Mouse (Mus musculus) heart, embryonic 13.5 days (tissue): ENCODE measurements around the gene Iqgap2. TPM values are rescaled to one million over a fixed set of nuclear protein-coding genes. Genes with fewer than 3 reads are reported as not detected.
A peak's percentile ranks its signal among the peaks of the same experiment; 100 is the strongest.

Experiments used
- ATAC-seq: fragments of 200-750 bp; cut with Nextera tagmentation; 2 replicates; pipeline ENCODE4 v1.8.0; 2017; ENCODE audit warnings: moderate TSS enrichment; ENCODE audit not compliant: insufficient number of reproducible peaks, low FRiP score, low TSS enrichment; ENCODE audit errors: extremely low read depth
- H3K27ac ChIP-seq: fragments of 300-500 bp; sonication (generic); replicated peaks from 2 replicates; pipeline ENCODE4 v1.5.1; 2015; ENCODE audit warnings: moderate library complexity, mild to moderate bottlenecking, inconsistent platforms
- H3K27me3 ChIP-seq: fragments of 300-500 bp; sonication (generic); replicated peaks from 2 replicates; pipeline ENCODE4 v1.6.1; 2015; ENCODE audit warnings: mild to moderate bottlenecking, inconsistent platforms
- H3K36me3 ChIP-seq: fragments of 300-500 bp; sonication (generic); 2 replicates; pipeline ENCODE4 v1.6.1; 2015; ENCODE audit warnings: mild to moderate bottlenecking, inconsistent platforms
- H3K4me1 ChIP-seq: fragments of 300-500 bp; sonication (generic); 2 replicates; pipeline ENCODE4 v1.6.1; 2015; ENCODE audit warnings: inconsistent platforms
- H3K4me2 ChIP-seq: fragments of 300-500 bp; sonication (generic); 2 replicates; pipeline ENCODE4 v1.6.1; 2015; ENCODE audit warnings: inconsistent platforms, mild to moderate bottlenecking, moderate library complexity
- H3K4me3 ChIP-seq: fragments of 300-500 bp; sonication (generic); 2 replicates; pipeline ENCODE4 v1.5.1; 2015; ENCODE audit warnings: moderate library complexity, mild to moderate bottlenecking, inconsistent platforms
- H3K9ac ChIP-seq: fragments of 300-500 bp; sonication (generic); 2 replicates; pipeline ENCODE4 v1.6.1; 2015; ENCODE audit warnings: inconsistent platforms, mild to moderate bottlenecking, moderate library complexity
- H3K9me3 ChIP-seq: fragments of 300-500 bp; sonication (generic); 2 replicates; pipeline ENCODE4 v1.6.1; 2016; ENCODE audit warnings: inconsistent platforms
- WGBS: fragments of 180-500 bp; shearing (Covaris S2); methylation state at CpG from one replicate; pipeline ENCODE4 v1.1.7; 2015; ENCODE audit warnings: mixed read lengths; 5-methylcytosine and 5-hydroxymethylcytosine counted together
- polyA plus RNA-seq: library from polyadenylated mRNA; unstranded; fragments of >200 nt; fragmentation: Nextera tagmentation; extraction: Ambion mirVana; gene quantifications from 2 replicates; pipeline ENCODE4 v1.2.1, GENCODE M21; 2015

Iqgap2 gene
- polyA plus RNA-seq, 1 experiment from 2014 or later = 3.6 TPM

DNA sequence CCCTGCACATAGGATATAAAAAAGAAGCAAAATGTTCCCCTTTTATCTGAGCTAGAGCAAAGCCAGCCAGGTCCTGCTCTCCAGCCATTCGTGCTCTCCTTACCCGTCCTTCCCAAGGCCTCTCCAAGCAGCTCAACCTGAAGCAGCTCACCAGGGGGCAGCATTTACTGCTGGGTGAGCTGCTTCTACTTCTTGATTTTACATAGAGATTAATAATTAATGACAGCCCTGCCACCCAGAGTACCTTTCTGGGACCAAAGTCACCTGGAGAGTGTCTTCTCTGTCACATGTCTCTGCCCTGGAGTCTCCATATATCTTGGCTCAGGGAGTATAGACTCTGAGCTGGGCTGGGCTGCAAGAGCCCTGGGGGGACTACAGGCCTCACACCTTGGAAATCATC is 114.5 kb downstream of the Iqgap2 start:
- Histone ChIP-seq H3K4me2 (no peak overlapping the region), H3K4me3 (no peak overlapping the region), H3K4me1 (peaks cover 24% of the 10 kb centered on the region), H3K9me3 (no peaks in the 10 kb centered on the region), H3K9ac (no peak overlapping the region), H3K27ac (no peak overlapping the region), H3K27me3 (peaks cover 5% of the 10 kb centered on the region; the same call in 1 of the 2 replicates), H3K36me3 (no peaks in the 10 kb centered on the region)
- WGBS = 9% methylated on average over 2 of the region's 2 CpGs
- no peak for ATAC-seq

DNA sequence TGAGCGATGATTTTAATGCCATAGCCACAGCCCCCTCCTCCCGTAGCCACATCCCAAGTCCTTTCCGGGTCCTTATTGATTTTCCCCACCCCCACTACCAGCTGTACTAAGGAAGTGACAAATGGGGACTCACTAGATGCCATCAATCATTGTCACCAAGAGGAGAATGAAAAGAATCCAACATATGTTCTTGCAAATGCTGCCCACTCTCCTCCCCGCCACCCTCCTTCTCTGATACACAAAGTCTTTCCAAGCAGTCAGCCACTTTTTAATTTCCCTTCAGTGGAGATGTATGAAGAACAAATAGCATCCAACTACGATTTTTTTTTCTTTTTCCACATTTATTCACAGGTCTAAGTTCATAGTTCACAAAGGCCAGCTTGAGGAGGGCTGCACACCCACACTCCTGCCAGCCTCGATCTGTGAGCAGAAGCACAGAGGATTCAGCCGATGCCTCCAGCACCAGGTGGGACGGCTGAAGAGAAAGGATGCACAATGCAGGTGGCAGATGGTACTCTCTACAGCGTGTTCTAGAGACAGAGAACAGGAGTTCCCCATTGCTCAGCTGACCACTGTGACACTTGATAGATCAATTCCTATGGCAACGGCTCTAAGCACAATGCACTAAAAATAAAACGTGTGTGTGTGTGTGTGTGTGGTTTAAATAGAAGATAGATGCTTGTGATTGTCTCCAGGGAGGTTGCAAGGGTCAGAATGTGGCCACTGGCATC is 116.6 kb downstream of the Iqgap2 start:
- Histone ChIP-seq H3K4me2 (no peak overlapping the region), H3K9me3 (no peaks in the 10 kb centered on the region), H3K4me1 (peaks cover 21% of the 10 kb centered on the region), H3K36me3 (no peaks in the 10 kb centered on the region), H3K9ac (no peak overlapping the region), H3K4me3 (no peak overlapping the region), H3K27me3 (0 out of 2 replicates have a peak, but pooled peaks cover 5% of the 10 kb centered on the region), H3K27ac (no peak overlapping the region)
- ATAC-seq = no peak
- 47% methylated on average over 11 of the region's 11 CpGs for WGBS

DNA sequence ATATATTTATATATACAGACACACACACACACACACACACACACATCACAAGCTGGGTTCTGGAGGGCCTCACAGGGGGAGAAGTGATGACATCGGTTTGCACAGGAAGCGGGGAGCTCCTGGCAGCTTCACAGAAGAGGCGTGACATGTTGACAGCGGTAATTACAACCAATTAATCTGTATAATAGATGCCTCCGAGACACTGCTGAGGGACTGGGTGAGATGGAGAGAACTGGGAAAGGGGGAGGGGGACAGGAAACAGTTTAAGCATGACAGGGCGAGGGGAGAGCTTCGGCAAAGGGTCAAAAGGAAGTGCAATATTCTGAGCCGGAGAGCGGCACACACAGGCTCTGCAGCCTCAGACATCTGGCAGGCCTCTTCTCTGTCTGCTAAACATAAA is 126.7 kb downstream of the Iqgap2 start:
- Histone ChIP-seq H3K36me3 (no peaks in the 10 kb centered on the region), H3K27ac (peak overlapping the region; percentile 79), H3K9ac (peak overlapping the region; percentile 41; the same call in 1 of the 2 replicates), H3K4me2 (peak overlapping the region; percentile 50), H3K4me1 (peaks cover 47% of the 10 kb centered on the region), H3K27me3 (no peaks in the 10 kb centered on the region), H3K9me3 (no peaks in the 10 kb centered on the region), H3K4me3 (peak overlapping the region; percentile 6; the same call in 1 of the 2 replicates)
- WGBS = 13% methylated on average over 9 of the region's 9 CpGs
- peak; percentile 59; the same call in 1 of the 2 replicates for ATAC-seq

DNA sequence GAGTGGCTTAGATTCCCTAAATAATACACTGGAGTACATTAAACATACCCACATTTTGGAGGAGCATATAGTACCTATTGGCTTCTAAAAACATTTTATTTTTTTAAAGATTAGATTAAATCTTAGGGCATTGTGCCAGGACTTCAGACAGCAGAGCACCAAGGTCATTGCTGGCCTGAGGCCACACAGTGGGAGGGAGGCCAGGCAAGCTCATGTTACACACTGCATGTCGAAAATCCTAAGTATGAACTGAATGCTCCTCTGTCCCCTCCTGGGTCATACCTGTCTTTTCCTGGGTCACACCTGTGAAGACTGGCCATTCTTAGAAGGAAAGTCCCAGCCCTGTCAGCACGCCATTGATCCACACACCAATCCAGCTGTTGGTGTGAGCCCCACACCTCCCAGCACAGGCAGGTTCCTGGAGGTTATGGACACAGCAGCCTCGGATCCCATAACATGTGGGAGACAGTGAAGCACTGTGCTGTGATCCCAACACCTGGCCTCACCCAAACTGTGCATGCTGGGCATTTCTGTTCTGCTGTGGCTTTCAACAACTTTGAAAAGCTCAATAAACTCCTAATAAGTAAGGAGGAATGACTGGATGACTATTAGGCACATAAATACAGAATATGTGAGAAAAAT is 127.7 kb downstream of the Iqgap2 start:
- H3K4me1 ChIP-seq = peaks cover 47% of the 10 kb centered on the region
- H3K27me3 ChIP-seq = no peaks in the 10 kb centered on the region
- no peak overlapping the region for H3K4me3 ChIP-seq
- H3K9ac ChIP-seq = no peak overlapping the region
- ATAC-seq = no peak
- no peaks in the 10 kb centered on the region for H3K9me3 ChIP-seq
- no peak overlapping the region for H3K4me2 ChIP-seq
- H3K36me3 ChIP-seq = no peaks in the 10 kb centered on the region
- peak overlapping the region; percentile 24 for H3K27ac ChIP-seq
- 49% methylated on average over 3 of the region's 3 CpGs for WGBS

DNA sequence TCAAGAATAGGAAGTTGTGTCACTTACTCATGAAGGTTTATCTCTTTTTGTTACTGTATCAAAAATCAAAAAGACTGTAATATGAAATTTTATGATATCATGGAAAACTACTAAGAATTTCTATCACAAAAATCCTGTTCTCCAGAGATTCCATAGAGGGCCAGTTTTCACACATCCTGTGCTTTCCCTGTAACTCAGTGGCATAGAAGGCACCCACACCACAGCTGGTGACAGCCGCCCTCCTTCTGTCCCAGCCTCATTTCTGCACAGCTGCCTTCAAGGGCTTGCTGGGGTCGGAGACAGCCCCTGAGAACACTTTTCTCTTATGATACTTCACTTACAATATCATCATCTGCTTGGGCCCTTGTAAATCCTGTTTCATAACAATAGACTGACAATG is 131.9 kb downstream of the Iqgap2 start:
- no peak for ATAC-seq
- Histone ChIP-seq H3K27me3 (no peaks in the 10 kb centered on the region), H3K36me3 (no peaks in the 10 kb centered on the region), H3K4me2 (no peak overlapping the region), H3K4me1 (peaks cover 24% of the 10 kb centered on the region), H3K9me3 (no peaks in the 10 kb centered on the region; the same call in 1 of the 2 replicates), H3K27ac (no peak overlapping the region), H3K9ac (no peak overlapping the region), H3K4me3 (no peak overlapping the region)
- 80% methylated on average over 2 of the region's 2 CpGs for WGBS

DNA sequence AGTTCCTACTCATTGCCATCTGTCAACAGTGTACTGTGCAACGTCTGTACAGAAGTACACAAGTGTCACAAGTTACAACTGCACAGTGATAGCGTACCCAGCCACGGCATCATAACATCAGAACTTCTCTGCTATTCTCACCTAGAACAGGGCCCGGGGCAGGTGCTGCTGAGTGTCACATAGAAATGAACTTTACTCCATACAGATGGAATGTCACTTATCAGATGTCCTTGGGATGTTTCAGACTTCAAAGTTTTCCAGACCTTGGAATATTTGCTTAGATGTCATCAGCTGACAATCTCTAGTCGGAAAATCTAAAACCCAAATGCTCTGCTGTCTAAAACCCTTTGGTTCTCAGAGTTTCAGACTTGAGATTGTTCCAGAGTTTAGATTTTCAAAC is 137.4 kb downstream of the Iqgap2 start:
- 58% methylated on average over 5 of the region's 5 CpGs for WGBS
- Histone ChIP-seq H3K4me2 (no peak overlapping the region), H3K9me3 (no peaks in the 10 kb centered on the region; the same call in 1 of the 2 replicates), H3K4me3 (no peak overlapping the region), H3K4me1 (peaks cover 14% of the 10 kb centered on the region), H3K36me3 (no peaks in the 10 kb centered on the region; the same call in 1 of the 2 replicates), H3K27ac (no peak overlapping the region), H3K9ac (no peak overlapping the region), H3K27me3 (no peaks in the 10 kb centered on the region)
- ATAC-seq = no peak

DNA sequence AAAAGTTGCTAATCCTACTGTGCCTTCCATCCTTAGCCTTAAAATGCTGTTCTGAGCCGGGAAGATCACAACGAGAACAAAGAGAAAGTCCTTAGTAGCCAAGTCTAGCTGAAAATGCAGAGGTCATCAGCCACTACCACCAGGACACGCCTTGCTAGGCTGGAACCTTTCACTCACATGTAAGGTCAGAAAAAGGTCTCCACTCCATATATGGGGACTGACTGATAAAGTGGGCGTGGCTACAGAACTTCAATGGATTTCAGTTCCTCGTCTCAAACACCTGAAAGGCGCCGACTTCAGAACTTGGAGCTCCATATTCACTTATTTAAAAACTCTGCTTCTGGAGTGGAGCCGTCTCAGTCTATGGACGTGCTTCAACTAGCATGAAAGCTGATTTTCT is 139.3 kb downstream of the Iqgap2 start:
- Histone ChIP-seq H3K9me3 (no peaks in the 10 kb centered on the region; the same call in 1 of the 2 replicates), H3K27ac (no peak overlapping the region), H3K27me3 (no peaks in the 10 kb centered on the region), H3K4me1 (peaks cover 20% of the 10 kb centered on the region), H3K36me3 (no peaks in the 10 kb centered on the region; the same call in 1 of the 2 replicates), H3K4me3 (no peak overlapping the region), H3K9ac (no peak overlapping the region), H3K4me2 (no peak overlapping the region)
- WGBS = 66% methylated on average over 9 of the region's 9 CpGs
- no peak for ATAC-seq

DNA sequence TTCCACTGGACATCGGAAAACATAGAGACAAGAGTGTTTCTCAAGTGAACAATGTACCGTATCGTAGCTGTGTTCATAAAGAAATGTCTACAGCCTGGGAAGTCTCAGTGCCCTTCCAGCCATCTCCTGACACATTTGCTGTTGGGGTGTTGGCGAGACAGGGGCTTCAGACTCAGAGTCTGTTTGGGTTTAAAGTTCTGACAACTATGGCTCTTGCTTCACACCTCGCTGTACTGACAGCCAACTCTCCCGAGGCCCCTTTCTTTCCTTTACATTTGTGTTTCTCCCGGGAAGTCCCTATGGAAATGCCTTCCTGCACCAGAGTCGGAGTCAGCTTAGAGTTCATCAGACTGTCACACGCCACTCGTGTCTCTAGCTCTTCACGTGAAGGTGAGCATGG is 144.2 kb downstream of the Iqgap2 start:
- 46% methylated on average over 11 of the region's 11 CpGs for WGBS
- no peaks in the 10 kb centered on the region for H3K36me3 ChIP-seq
- 0 out of 2 replicates have a peak overlapping the region, but pooled peaks have one; percentile 4 for H3K27ac ChIP-seq
- no peak overlapping the region for H3K4me3 ChIP-seq
- H3K4me1 ChIP-seq = peaks cover 20% of the 10 kb centered on the region; the same call in 1 of the 2 replicates
- no peak overlapping the region for H3K9ac ChIP-seq
- H3K27me3 ChIP-seq = no peaks in the 10 kb centered on the region
- H3K9me3 ChIP-seq = no peaks in the 10 kb centered on the region
- no peak for ATAC-seq
- H3K4me2 ChIP-seq = no peak overlapping the region

DNA sequence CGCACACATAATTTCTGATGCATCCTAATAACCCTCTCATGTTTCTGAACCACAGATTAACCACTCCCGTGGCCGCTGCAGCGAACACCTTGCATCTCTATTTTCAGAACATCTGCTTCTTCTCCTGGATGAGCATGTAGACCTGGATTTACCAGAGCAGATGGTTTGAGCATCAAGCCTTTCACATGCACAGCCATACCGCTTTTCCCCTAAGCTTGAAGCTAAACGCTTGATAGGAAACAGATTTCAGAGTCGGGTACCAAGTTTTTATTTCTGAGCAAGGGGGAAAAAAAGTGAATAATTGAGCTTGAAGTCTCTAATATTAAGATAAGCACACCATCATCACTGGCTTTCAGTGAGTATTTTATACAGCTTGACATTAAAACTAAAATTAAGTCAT is 144.6 kb downstream of the Iqgap2 start:
- no peak for ATAC-seq
- Histone ChIP-seq H3K9ac (no peak overlapping the region), H3K4me1 (peaks cover 17% of the 10 kb centered on the region; the same call in 1 of the 2 replicates), H3K27me3 (no peaks in the 10 kb centered on the region), H3K36me3 (no peaks in the 10 kb centered on the region), H3K9me3 (no peaks in the 10 kb centered on the region), H3K4me2 (no peak overlapping the region), H3K27ac (no peak overlapping the region), H3K4me3 (no peak overlapping the region)
- 73% methylated on average over 7 of the region's 7 CpGs for WGBS

DNA sequence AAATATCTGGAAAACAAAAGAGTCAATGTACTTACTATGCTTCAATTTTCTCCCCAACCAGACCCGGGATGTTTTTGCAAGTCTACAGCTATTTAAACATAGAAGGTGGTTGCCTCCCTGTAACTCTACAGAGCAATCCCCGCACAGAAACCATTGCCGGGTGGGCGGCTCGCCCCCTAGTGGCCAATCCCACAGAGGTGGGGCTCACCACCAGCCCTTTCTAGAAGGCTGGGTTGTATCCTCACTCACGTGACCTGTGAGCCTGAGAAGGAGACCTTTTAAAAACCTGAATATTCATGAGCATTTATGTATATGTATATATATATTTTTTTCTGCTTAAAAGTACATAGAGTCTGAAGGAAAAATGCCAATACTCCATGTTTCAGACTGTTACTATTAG is 145.2 kb downstream of the Iqgap2 start:
- no peak overlapping the region for H3K9ac ChIP-seq
- H3K27me3 ChIP-seq = no peaks in the 10 kb centered on the region
- no peaks in the 10 kb centered on the region for H3K9me3 ChIP-seq
- no peak for ATAC-seq
- WGBS = 11% methylated on average over 6 of the region's 6 CpGs
- no peak overlapping the region for H3K4me2 ChIP-seq
- H3K27ac ChIP-seq = no peak overlapping the region
- H3K36me3 ChIP-seq = no peaks in the 10 kb centered on the region
- peaks cover 17% of the 10 kb centered on the region; the same call in 1 of the 2 replicates for H3K4me1 ChIP-seq
- H3K4me3 ChIP-seq = no peak overlapping the region

DNA sequence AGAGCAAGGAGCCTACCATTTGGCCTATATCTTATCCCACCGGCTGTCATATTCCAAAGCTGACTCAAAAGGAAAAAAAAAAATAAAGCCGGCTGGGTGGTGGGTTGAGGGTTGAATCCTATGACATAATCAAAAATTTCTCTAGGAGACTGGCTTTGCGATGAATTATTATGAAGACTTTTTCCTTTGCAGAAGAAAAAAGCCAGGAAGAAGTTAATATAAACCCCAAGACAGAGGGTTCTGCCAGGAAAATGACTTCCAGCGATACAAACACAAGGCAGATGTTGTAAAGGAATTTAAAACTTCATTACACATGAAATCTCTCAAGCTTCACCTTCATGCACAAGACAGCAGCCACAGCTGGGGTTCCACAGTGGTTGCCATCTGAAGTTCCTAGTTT is 146.3 kb downstream of the Iqgap2 start:
- Histone ChIP-seq H3K4me3 (no peak overlapping the region), H3K9ac (no peak overlapping the region), H3K27me3 (no peaks in the 10 kb centered on the region), H3K4me2 (no peak overlapping the region), H3K9me3 (no peaks in the 10 kb centered on the region), H3K36me3 (no peaks in the 10 kb centered on the region), H3K4me1 (peaks cover 17% of the 10 kb centered on the region; the same call in 1 of the 2 replicates), H3K27ac (peak overlapping the region; percentile 20; the same call in 1 of the 2 replicates)
- WGBS = 73% methylated on average over 4 of the region's 4 CpGs
- no peak for ATAC-seq
